Mouse (Mus musculus) adipocyte (in vitro differentiated cells): Measurements from ENCODE around the gene Olfr1281.
"Not testable (repeated sequence)": the region's sequence is repeated elsewhere in the genome, so short reads cannot be mapped to it uniquely, and the experiment has no call there.

Experiments used
- DNase-seq: peaks from one replicate; pipeline ENCODE4 v3.0.0-alpha.2; 2016; ENCODE audit warnings: low spot score

The Olfr1281 gene

GRCm38 (mm10) chr2:111326220-111326619, at the start of gene Olfr1281:
Gene Olfr1281, plus strand, starts transcription at chr2:111326520.
- no peak for DNase-seq

GRCm38 (mm10) chr2:111289836-111290235, 36.5 kb upstream of the Olfr1281 start, which contains the start of gene Olfr1278:
Gene Olfr1278, plus strand, starts transcription at chr2:111290136.
- no peak for DNase-seq

- DNase-seq, result no peak
Observed at GRCm38 (mm10) chr2:111298541-111298940, 27.8 kb upstream of the Olfr1281 start.

GRCm38 (mm10) chr2:111300374-111300773, 25.9 kb upstream of the Olfr1281 start, which contains the start of gene Olfr1279:
Gene Olfr1279, plus strand, starts transcription at chr2:111300635.
- DNase-seq, result no peak

- no peak for DNase-seq
Observed at GRCm38 (mm10) chr2:111313717-111314116, 12.6 kb upstream of the Olfr1281 start, which contains the start of gene Olfr1280. Gene Olfr1280, plus strand, starts transcription at chr2:111314017.

- DNase-seq, result not testable (repeated sequence)
Observed at GRCm38 (mm10) chr2:111333721-111334120, 7.4 kb downstream of the Olfr1281 start.

- no peak for DNase-seq
Observed at GRCm38 (mm10) chr2:111335976-111336375, 9.7 kb downstream of the Olfr1281 start, which contains the start of gene Olfr1282. Gene Olfr1282, minus strand, starts transcription at chr2:111336076.

GRCm38 (mm10) chr2:111366490-111366889, 40.2 kb downstream of the Olfr1281 start, which contains the start of gene Olfr1283:
Gene Olfr1283, plus strand, starts transcription at chr2:111366790.
- no peak for DNase-seq

- DNase-seq, result no peak
Observed at GRCm38 (mm10) chr2:111375222-111375621, 48.9 kb downstream of the Olfr1281 start, which contains the start of gene Olfr1284. Gene Olfr1284, plus strand, starts transcription at chr2:111375522.
